Mouse (Mus musculus) E14TG2a.4 (cell line): ENCODE data around the gene S100b.

Experiments
- CTCF ChIP-seq: conservative IDR thresholded peaks from 2 replicates; pipeline ENCODE4 v1.5.1; 2014; ENCODE audit warnings: low read length
- NANOG ChIP-seq: IDR thresholded peaks from 2 replicates; pipeline ENCODE4 v1.6.1; 2014; ENCODE audit warnings: borderline replicate concordance, low read length, mixed read lengths
- POU5F1 ChIP-seq: IDR thresholded peaks from 2 replicates; pipeline ENCODE4 v1.6.1; 2014; ENCODE audit warnings: low read length, borderline replicate concordance

GRCm38 (mm10) chr10:76239401-76239800 lies 14.3 kb upstream of the S100b start:
- no peak for TF ChIP-seq CTCF
- TF ChIP-seq POU5F1 = no peak
- TF ChIP-seq NANOG = no peak
